Mouse (Mus musculus) megakaryocyte-erythroid progenitor cell, adult 5-6 weeks (primary cell): ENCODE data around the gene Prkacb. TPM values are rescaled to one million over a fixed set of nuclear protein-coding genes. Genes with fewer than 3 reads are reported as not detected.
"Not testable (repeated sequence)": the region's sequence is repeated elsewhere in the genome, so short reads cannot be mapped to it uniquely, and the experiment has no call there.

Experiments used
- ATAC-seq: replicated peaks from 2 replicates; pipeline ENCODE4 v1.8.0; 2016; ENCODE audit warnings: mild to moderate bottlenecking, inconsistent platforms; ENCODE audit not compliant: severe bottlenecking, poor library complexity, low FRiP score, low TSS enrichment
- total RNA-seq, 2 experiments: library from RNA; stranded (forward) in 1 of 2; stranded (reverse) in 1 of 2; fragments of 200-1000, 215-1000 nt in 1 of 2; fragments of >200 nt in 1 of 2; fragmentation: Nextera tagmentation in 1 of 2; gene quantifications; 2 replicates each; pipeline ENCODE4 v1.2.3; 2014 to 2017

Prkacb gene
- total RNA-seq, 2 experiments from 2014 or later = 33.4 to 39.0 TPM

DNA sequence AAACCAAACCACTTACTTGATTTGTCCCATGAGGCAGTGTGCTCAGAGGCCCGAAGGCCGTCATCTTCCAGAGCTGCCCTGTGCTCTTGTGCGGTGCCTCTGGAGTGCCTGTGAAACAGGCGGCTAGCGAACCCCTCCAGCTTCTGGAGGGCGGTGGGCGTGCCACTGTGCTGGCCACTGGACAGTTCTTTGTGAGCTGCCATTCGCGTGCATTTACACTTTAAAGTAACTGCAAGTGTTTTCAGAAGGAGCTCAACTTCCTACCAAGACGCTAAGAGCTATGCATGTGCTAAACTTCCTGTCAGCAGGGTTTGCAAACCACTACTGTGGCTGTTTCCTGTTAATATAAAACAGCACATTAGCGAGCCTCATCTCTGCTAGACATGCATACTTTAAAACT, 31.7 kb downstream of the Prkacb start:
- peak; percentile 35; the same call in 1 of the 2 replicates for ATAC-seq

DNA sequence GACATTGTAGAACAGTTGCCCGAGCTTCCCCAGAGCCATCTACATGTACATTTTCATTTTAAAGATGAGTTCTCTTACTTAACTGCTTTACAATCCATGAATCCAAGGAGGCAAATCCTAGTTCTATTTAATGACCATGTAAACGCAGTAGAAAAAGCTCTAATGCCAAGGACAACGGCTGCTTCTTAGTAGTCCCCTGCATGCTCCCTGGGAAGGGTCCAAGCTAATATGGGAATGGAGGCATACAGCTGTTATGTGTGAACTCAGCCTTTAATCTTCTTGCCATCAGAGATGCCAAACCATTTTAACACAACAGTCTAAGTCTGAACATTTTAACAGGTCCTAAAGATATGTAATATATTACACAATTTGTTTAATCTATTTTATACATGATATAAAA, 32.5 kb downstream of the Prkacb start:
- no peak for ATAC-seq

DNA sequence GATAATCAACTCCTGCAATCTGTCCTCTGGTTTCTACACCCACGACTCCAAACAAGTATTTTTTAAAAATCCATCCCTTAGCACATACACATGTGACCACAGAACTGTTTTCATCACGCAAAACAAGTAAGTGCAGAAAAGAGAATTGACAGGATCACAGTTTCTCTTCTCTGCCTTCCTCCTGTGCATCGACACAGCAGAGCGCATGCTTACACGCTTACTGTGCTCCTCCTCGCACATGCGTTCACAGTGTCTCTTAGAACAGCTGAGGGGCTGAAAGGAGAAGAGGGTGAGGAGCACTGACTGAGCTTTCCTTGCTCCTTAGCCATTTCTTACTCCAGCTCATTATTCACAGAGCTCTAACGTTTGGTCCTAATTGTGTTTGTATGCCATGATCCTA, 33.9 kb downstream of the Prkacb start:
- peak; percentile 44; the same call in 1 of the 2 replicates for ATAC-seq

DNA sequence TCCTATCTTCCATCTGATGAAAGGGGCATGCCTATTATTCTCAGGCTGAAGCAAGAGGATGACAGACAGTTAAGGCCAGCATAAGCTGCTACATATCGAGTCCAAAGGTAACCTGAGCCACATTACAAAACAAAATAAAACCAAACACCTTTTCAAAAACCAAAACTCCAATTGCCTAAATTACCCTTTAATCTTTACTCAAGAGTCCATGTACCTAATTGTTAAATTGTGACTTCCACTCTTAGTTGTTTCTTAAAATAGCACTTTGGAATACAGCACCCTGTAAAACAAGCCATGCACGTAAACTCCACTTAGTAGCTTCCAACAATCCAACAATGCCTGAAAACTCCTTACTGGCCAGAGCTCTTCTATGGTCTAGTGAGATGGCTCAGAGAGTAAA, 34.3 kb downstream of the Prkacb start:
- ATAC-seq = no peak; the same call in 1 of the 2 replicates

DNA sequence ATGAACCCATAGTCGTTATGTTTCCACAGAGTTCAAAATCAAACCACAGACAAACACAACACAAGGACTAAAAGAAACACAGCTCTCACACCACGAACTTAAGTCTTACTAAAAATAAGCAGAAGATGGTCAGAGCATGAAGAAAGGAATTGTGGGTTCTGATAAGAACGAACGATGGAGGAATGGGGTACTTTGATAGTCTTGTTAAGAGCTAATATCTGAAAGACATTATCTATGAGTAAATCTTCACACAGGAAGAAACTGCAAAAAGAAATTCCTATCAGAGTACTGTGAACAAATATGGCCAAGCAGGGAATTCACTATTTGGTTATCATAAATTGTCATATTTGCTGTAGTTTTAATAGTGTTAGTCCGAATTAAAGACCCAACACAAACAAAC, 36.1 kb downstream of the Prkacb start:
- 0 out of 2 replicates have a peak, but pooled peaks have one; percentile 9 for ATAC-seq

DNA sequence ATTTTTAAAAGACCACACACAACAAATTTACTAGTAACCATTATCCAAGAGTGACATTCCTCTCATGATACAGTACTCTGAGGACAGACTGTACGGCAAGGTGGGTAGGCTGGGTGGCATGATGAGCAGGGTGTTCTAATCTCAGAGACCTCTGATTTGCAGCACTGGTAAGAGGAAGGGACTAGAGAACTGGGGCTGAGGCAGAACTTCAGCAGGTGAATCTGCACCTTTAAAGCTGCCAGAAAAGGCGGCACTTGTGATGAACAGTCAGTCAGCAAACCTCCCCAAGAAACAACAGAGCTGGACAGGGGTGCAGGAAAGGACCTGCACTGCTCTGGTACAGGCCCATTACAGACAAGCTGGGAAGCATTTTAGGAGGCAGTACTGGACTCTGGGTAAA, 41.9 kb downstream of the Prkacb start:
- ATAC-seq = no peak

DNA sequence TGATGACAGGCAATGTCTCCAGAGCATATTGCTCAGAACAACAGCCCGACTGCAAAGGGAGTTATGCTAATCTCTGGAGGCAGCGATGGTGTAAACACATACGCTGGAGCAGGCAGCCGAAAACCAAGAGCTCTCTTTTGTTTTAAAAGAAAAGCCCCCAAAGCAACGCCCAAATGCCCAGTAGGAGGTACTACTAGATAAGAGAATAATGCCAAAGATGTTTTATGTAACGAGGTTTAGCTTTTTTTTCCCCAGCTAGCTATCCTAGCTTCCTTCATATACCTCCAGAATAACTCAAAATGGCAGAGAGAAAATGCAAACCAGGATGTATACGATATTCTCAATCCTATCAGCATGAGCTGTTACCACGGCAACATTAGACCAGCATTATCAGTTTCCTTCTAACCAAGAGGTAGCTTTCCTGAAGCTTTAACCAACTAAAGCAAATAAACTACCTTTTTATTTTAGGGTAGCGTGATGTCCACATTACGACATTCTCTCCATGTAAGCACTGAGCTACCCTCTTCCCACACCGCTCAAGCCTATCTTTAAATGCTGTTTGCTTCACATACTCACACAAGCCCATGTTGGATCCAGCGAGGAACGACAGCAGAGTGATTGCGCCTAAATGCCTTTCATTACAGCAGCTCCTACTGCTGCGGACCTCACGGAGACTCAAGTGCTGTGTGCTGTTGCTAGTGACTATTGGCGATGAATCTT, 42.7 kb downstream of the Prkacb start:
- ATAC-seq = 0 out of 2 replicates have a peak, but pooled peaks have one; percentile 17

DNA sequence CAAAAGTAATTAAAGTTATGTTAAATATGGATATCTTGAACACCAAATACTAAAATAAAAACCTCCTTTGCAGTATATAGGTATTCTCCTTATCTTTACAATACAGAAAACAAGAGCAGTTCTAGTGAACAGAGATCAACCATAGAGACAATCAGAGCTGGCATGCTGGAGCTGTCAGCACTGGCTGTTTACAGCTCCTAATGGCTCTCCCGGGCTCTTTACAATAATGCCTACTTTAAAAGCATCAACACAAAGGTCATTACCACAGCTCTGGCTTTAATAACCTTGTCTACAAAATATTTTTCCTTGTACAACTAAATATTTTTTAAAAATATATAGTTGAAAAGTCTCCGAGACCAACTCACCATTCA, 43.2 kb downstream of the Prkacb start:
- ATAC-seq = 0 out of 2 replicates have a peak, but pooled peaks have one; percentile 25

DNA sequence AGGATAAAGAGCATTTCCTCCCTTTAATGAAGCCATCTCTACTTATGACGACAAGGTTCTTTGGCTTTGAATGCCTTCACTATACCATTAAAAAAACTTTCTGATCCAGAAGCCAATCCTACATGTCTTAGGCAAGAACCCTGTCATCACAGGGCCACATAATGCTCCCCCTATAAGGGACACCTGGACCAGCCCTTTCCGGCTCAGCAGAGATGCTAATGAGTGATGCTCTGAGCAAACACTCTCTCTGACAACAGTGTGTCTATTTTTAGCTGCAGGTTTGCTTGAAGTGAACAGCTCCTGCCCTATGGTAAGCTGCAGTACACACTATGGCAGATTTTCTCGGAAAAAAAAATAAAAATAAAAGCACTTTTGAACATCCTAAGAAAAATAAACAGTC, 43.9 kb downstream of the Prkacb start:
- no peak for ATAC-seq

DNA sequence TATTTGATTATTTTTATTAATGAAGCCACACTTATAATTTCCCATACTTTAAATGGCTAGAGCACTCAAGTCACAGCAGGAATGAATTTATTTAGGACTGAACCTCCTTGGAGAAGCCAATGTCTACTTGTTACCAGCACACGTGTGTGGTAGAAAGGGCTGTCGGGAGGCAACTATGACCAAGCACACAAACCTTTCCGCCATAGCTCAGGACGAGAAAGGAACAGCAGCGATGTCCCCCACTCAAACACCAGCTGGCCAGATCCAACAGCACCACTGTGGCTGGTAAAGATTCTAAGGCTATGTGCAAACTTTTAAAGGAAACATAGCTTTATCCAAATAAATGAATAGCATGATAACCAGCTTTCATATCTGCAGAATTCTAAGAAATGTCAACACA, 44.4 kb downstream of the Prkacb start:
- ATAC-seq = no peak

DNA sequence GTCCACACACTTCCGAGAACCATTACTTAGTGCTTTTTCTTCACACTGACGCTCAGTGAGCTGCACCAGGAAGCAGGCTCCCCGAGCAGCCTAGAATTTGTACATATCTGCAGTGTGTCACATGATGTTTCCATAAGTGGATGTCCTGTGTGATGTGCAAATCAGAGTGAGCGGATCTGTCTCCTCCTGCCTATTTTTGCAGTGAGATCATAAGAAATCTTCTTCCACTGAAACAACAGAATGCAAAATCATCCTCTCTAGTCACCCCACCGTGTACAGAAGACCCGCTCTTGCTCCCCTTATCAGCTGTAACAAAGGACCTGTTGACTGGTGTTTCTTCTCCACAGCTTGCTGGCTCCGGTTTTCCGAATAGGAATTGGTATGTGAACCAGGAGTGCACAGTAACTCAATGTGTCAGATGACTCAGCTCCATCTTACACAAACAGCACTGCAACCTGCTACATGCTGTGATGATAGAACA, 46.0 kb downstream of the Prkacb start:
- no peak for ATAC-seq

DNA sequence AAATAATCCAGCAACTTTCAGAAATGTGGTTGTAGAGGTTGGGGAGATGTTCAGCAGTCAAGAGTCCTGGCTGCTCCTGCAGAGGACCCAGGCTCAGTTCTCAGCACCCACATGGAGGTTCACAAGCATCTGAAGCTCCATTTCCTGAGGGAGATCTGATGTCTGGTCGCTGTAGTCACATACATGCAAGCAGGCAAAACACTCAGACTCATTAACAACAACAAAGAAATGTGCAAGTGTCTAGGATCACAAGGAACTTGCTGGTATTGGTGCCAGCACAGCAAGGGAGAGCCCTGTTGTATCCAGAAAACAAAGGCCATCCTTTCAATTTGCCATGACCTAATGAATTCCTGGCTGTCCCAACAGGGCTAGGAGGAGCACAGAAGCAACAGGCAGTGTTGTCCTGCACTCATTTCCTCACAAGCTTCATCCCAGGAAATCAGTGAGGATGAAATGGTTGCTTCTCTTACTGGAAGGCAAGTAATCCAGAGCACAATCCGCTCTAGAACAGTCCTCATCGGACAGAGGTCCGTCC, 46.7 kb downstream of the Prkacb start:
- no peak for ATAC-seq

DNA sequence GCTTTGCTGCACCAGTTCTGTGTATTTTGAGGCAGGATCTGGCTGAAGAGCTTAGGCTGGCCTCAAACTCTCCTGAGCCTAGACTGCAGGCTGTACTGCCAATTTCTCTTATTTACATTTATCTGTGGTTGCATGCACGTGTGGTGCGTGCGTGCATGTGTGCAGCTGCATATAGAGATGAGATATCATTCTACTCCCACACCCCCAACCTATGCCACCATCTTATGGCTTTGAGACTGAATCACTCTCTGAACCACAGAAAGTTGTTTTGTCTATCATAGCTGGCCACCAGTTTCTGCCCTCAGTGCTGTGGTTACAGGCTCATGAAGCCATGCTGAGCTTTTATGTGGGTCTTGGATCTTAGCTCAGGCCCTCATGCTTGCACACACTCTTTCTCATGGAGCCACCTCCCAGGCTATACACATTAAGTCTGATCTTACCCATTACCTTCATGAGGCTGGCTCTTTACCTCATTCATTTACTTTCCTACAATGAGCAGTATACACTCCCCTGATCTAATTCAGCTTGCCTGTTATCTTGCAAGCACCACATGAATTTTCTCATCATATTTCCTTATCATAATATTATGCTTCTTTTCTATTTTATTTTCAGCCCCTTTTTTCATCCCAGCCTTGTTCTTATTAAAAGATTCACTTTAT, 47.8 kb downstream of the Prkacb start:
- peak; percentile 93 for ATAC-seq

DNA sequence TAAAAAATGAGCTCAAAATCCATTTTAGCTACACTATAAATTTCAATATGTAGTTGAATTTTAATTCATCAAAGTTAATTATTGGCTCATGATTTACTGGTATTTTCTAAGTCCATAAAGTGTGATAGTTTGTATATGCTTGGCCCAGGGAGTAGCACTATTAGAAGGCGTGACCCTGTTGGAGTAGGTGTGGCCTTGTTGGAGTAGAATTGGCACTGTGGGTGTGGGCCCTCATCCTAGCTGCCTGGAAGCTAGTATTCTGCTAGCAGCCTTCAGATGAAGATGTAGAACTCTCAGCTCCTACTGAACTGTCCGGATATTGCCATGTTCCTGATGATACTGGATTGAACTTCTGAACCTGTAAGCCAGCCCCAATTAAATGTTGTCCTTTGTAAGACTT, 49.7 kb downstream of the Prkacb start:
- not testable (repeated sequence) for ATAC-seq

DNA sequence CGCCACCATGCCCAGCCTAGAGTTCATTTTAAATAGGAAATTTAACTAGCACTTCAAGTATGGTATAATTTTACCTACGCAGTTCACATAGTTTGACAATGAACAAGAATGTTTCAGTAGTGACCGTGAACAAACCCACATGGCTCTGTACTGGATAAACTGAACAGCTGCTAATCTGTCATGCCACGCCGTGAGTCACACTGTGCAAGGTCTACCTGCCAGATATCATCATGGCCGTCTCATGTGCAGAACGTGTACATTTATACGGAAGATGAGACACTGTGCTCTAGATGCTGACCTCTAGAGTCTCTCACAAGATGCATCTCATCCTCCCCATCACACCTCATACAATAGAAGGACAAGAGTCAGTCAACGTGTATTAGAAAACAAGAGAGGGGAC, 51.5 kb downstream of the Prkacb start:
- peak; percentile 18; the same call in 1 of the 2 replicates for ATAC-seq

DNA sequence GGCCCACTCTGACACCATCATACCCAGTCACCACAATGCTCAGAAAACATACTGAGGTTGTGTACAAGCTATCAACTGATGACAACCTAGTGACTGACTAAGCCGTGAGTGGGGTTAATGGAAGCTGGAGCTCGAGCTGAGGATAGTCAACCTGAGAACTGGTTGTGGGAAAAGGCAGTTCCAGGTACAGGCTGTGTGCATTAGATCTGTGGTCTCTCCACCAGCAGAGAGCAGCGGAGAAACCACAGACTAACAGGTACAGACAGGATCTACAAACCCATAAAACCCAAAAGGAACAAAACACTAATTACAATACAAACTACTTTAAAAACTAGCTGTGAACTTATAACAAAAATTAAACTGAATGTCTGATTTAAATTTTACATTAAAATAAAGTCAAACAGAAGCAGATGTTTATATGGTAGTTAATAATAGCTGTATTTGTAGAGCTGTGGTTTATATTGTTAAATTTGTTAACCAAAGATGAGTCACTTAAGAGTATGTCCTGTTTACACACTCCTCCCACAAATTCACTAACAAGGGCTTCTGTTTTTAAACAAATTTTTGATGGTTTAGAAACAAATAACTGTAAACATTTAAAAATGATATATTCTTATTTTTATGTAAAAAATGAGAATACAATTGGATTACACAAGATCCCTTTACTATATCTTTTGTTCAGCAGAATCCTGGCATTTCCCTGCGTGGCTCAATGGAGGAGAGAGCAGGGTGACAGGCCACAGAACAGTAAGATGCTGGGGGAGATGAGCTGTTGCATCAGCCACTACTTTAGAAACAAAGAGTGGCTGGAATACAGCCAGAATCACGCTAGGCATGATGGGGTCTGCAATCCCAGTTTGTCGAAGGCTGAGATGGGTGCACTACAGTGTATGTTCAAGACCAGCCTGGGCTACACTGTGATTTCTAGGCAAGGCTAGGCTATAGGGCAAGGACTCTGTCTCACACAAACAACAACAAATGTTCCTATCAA, 54.5 kb downstream of the Prkacb start:
- 0 out of 2 replicates have a peak, but pooled peaks have one; percentile 28 for ATAC-seq

DNA sequence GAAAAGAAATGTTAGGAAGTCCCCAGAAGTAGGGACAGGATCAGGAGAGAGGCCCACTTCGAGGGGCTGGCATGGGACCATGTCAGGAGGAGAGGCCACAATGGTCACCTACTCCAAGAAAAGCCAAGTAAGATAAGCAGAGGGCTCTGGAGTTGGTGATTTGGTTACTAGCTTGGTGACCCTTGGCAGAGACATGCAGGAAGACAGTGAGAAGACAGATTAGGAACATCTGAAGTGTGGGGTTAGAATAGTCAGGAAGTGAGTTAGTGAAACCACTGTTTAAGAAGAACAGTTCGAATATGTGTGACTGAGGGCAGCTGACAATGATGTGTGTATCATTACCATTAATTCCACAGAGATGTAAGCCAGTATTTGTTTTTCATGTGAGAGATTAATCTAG, 58.5 kb downstream of the Prkacb start:
- peak; percentile 54 for ATAC-seq

DNA sequence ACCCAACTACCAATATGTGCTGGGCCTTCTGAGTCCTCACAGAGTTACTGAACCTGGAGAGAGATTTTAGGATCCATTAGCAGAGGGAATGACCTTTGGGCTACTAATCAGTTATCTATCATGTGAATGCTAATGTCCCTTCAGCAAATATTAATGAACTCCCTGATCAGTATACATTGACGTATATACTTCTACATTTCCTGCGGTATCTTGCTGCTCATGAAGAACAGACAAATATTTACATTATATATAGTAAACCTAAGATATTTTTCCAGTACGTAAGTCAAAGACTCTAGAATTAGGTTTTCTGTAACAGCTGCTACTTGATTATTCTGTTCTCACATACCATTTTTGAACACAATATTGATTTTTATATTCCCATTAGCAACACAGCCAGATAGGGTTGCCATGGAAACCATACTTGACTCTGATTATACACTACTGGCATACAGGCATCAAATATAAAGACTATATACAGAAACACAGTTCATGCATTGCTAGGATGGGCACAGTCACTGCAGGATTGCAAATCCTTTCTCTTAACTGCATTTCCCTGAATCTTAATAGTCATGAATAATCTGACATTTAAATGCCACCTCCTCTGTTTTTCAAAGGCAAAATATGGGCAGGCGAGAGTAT, 71.1 kb downstream of the Prkacb start:
- no peak for ATAC-seq

DNA sequence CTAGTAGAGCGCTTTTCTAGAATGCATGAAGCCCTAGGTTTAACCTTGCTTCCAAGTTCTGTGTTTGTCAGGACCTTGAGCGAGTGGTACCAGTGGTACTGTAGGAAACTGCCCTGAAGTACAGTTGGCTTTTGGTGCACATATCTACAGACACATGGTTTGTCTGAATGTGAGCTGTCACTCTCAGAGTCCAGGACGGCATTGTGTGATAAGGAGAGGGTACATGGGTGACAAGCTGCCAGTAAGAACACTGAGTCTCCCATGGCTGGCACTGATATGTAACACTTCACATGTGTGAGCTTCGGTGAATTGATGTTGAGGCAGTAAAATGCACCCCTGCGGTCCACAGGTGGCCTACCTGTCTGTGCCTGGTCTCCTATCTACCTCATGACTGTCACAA, 71.6 kb downstream of the Prkacb start:
- ATAC-seq = peak; percentile 95
